Mouse (Mus musculus): ENCODE data around the gene Thumpd3. TPM values are rescaled to one million over a fixed set of nuclear protein-coding genes. Genes with fewer than 3 reads are reported as not detected.

Thumpd3 gene
- polyA plus RNA-seq, 1 experiment from 2014 or later, result 51.4 TPM

DNA sequence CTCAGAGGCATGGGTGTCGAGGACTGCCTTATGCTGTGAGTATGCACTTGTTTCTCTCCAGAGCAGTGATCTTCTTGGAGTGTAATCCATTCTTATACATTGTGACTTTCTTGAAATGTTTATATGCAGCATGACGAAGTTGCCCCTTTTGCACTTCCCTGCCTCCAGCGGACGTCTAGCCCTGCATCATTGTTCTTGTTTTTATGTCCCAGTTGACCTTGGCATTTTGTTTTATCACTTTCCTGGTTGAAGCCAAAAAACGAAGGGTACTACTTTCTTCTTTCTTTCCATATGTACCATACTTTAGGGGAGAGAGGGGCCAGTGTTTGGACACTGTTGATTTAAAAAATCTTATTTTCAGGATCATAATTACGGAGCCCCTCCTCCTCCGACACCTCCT is 63.9 kb downstream of the Thumpd3 start:
- Histone ChIP-seq H3K4me2 (ENCODE audit: low read length) (no peak overlapping the region), H3K9me3 (replicated peaks; ENCODE audit: control insufficient read depth, low read length, poor library complexity, severe bottlenecking) (no peaks in the 10 kb centered on the region), H3K27ac (ENCODE audit: low read length) (no peak overlapping the region), H3K4me3 (ENCODE audit: low read depth, low read length) (no peak overlapping the region), H3K4me1 (ENCODE audit: control insufficient read depth, insufficient read depth, low read length) (no peaks in the 10 kb centered on the region), H3K9ac (ENCODE audit: low read depth, low read length) (no peak overlapping the region), H3K36me3 (ENCODE audit: control insufficient read depth, insufficient read depth, low read length) (peaks cover 24% of the 10 kb centered on the region), H3K27me3 (ENCODE audit: control insufficient read depth, insufficient read depth, low read depth, low read length) (no peaks in the 10 kb centered on the region)
- no peak for ATAC-seq
- 91% methylated on average over 7 of the region's 7 CpGs for WGBS

Other genes with a start within 250 kb of the Thumpd3 start
- gene Srgap3, start 99.0 kb upstream of the Thumpd3 start, polyA plus RNA-seq (2015; fragmentation: Nextera tagmentation; extraction: Ambion mirVana), result 37.4 and 38.6 TPM in 2 replicates
- gene Setd5, start 31.1 kb downstream of the Thumpd3 start, polyA plus RNA-seq (2015; fragmentation: Nextera tagmentation; extraction: Ambion mirVana), result 45.4 and 46.5 TPM in 2 replicates
- 68.3 and 69.2 TPM in 2 replicates for gene Lhfpl4, start 149.2 kb downstream of the Thumpd3 start, polyA plus RNA-seq (2015; fragmentation: Nextera tagmentation; extraction: Ambion mirVana)
- gene Mtmr14, start 191.6 kb downstream of the Thumpd3 start, polyA plus RNA-seq (2015; fragmentation: Nextera tagmentation; extraction: Ambion mirVana), result 33.7 and 34.0 TPM in 2 replicates
- gene Cpne9, start 236.1 kb downstream of the Thumpd3 start, polyA plus RNA-seq (2015; fragmentation: Nextera tagmentation; extraction: Ambion mirVana), result 3.9 and 4.9 TPM in 2 replicates

Data from midbrain, embryonic 16.5 days (tissue).